13 mouse cellular contexts compared by ENCODE assay signal in the genomic region with DNA sequence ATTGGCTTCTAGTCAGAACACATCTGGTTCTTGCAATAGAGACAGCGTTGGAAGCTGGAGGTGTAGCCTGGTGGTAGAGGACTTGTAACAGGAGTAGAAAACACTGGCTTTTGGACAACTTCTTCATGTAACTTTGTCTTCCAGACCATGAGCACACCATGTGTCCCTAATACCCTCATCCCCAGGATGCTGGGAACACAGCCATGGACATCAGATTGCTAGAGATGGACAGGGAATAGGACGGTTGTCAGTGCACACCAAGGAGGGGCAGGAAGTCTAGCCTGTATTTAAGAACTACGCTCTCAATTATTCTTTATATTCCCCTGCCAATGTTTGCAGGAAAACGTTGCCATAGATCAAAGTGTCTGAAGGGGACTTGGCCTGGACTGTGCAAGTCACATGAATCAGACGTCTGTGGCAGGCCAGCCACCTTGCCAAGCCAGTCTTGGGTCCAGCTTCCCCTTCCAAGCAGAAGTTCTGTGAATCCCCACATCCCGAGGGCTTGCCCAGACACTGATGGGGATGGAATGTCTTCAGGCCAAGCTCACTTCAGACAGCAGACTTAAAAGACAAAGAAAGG.
DNase-seq lines count a peak whose midpoint lies in the region; ATAC-seq lines count a peak whose summit lies in the region.
"Had no signal": no experiment of that assay in that cellular context is flagged by ENCODE, and none has a peak within 500 bp of the region (broad histone marks: within the 10 kb centered on the region; RNA-seq: fewer than 3 reads in every experiment).

No protein-coding gene starts in this region.

- peak; percentile 23 for DNase-seq in heart, adult 8-10 months (ENCODE audit: low spot score)
- DNase-seq in heart, postnatal 36 days = no peak
- DNase-seq in urinary bladder, postnatal 14 days (ENCODE audit: low spot score) = peak; percentile 55
- no peak for DNase-seq in urinary bladder, postnatal 4 days (ENCODE audit: low spot score in 2 of 2)
- peak; percentile 33 to 36 for DNase-seq in kidney, postnatal 36 days
- DNase-seq in spleen, adult 18-20 months = no peak
- DNase-seq in yolk sac, embryonic 10.5 days (ENCODE audit: low spot score) = no peak
- DNase-seq: cerebellum, postnatal 25 days; liver, embryonic 13.5 days; right cerebral cortex, postnatal 4 days; thymus, adult 18-20 months had no signal

- intact Hi-C loops in heart, postnatal 36 days (cut with DNase I) = no loop called here

- ATAC-seq in cerebellum, adult (ENCODE audit: insufficient number of reproducible peaks, low FRiP score, low TSS enrichment) = no peak
- ATAC-seq: inflammation-experienced regulatory T-cells, adult 6 months had no signal

Comparison
In these comparisons a context has a peak if more than half of its experiments do, and no peak if none do; other contexts are left out.
1. DNase-seq: peak in heart, adult 8-10 months (single experiment), urinary bladder, postnatal 14 days (single experiment) and kidney, postnatal 36 days (2 of 2); none in heart, postnatal 36 days (0 of 2), urinary bladder, postnatal 4 days (0 of 2), spleen, adult 18-20 months (0 of 2) and yolk sac, embryonic 10.5 days (single experiment).